Mouse (Mus musculus) cerebellum, adult 2 months (tissue): ENCODE measurements at regions not wholly inside any gene's neighbourhood (a gene's known extent, or its start where the extent isn't known, plus 50 kb on each side); places are given as distances from the start of the nearest gene placed in this dataset.
A peak's percentile ranks its signal among the peaks of the same experiment; 100 is the strongest.

Experiments used
- CTCF ChIP-seq: fragments of 200-500 bp; IDR thresholded peaks from 2 replicates; pipeline ENCODE4 v1.5.1; 2011; ENCODE audit warnings: low read depth, mild to moderate bottlenecking, control low read depth, low read length, moderate library complexity, borderline replicate concordance; ENCODE audit not compliant: insufficient read depth
- POLR2A ChIP-seq: fragments of 200-500 bp; IDR thresholded peaks from 2 replicates; pipeline ENCODE4 v1.6.1; 2011; ENCODE audit warnings: low read length, control low read depth, borderline replicate concordance; ENCODE audit not compliant: insufficient read depth

GRCm38 (mm10) chr2:107869304-107869958 is 579.0 kb downstream of the Kcna4 start:
- TF ChIP-seq CTCF = peak; percentile 24; the same call in 1 of the 2 replicates
- TF ChIP-seq POLR2A = no peak
